Mouse (Mus musculus) heart, adult 8-10 months (tissue): ENCODE results near the gene Ahdc1. TPM values are rescaled to one million over a fixed set of nuclear protein-coding genes. Genes with fewer than 3 reads are reported as not detected.

Source experiments
- DNase-seq: peaks from one replicate; pipeline ENCODE4 v3.0.0; 2022; ENCODE audit warnings: low spot score
- total RNA-seq, 4 experiments: library from RNA; stranded (reverse); gene quantifications; 2 replicates each; pipeline ENCODE4 v1.2.4; 2022

Gene Ahdc1
- total RNA-seq, 4 experiments from 2014 or later: 37.5 to 52.5 (median 45.0) TPM

DNA sequence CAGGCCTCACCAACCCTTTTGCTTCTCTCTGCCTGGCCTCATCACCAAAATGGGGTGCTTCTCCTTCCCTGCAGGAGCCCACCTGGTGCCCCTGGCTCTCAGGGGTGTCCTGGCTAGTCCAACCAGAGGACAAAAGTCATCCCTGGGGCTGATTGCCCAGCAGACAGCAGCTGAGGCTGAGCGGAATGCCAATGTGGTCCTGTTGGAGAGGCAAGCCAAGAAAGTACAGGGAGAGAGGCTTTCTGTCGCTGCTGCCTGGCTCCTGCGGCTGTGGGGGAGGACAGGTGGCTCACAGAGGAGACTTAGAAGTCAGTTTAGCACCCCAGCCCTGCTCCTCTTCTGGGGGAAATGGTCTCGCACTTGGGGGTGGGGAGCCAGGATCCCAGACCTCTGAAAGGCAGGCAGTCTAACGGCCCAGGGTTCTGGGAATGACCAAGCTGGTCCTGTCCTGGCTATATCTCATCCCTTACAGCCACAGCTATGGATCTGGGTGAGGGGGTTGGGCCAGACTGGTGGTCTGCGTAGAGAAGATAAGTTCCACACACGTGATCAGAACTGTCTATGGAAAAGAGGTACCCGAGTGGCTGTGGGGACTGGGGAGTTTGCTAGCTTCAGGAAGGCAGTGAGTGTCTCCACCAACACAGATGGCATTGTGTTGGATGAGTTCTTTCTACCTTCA, 64.0 kb downstream of the Ahdc1 start:
- no peak for DNase-seq

DNA sequence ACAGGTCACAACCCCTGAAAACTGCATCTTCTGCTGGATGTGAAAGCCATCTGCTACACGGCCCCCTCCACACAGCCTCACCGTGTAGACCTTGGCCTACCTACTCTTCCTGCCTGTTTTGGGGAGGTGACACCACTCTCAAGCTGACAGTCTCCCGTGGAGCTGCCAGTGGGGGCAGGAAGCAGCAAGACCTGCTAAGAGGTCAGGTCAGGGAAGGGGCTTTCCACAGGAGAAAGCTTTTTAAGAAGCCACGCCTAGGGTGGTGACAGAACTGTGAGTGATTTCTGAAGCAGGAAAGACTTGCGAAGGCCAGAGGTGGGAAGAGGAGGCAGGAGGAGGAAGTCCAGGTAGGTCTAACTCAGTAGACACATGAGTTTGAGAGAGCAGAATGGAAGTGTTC, 67.9 kb downstream of the Ahdc1 start:
- no peak for DNase-seq

DNA sequence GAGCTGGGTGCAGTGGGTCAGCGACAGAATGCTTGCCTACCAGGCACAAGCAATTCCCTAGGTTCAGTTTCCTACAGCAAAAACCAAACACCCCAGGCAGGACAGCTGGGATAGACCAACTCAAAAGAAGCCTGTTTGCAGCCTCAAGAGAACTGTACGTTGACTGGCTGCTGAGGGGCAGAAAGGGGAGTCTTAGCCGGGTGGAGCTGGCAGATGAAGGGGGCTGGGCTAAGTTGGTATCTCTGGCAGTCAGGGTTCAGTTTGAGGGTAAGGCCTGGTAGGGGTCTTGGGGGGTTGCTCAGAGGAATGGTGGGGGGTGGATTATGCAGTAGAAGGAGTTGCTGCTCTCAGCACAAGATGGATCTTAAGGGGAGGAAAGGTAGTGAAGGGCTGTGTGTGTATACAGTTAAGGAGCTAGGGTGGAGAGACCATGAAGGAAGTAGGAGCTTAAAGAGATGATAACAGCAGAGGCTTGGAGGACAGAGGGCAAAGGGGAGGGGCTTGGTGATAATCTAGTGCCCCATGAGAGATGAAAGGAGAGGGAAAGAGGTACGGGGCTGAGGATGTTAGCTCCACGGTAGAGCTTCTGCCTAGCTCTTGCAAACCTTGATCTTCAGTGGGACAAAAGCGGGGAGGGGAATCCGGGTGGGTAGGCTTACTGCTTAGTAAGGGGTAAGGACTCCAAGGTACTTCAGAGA, 68.5 kb downstream of the Ahdc1 start:
- no peak for DNase-seq

DNA sequence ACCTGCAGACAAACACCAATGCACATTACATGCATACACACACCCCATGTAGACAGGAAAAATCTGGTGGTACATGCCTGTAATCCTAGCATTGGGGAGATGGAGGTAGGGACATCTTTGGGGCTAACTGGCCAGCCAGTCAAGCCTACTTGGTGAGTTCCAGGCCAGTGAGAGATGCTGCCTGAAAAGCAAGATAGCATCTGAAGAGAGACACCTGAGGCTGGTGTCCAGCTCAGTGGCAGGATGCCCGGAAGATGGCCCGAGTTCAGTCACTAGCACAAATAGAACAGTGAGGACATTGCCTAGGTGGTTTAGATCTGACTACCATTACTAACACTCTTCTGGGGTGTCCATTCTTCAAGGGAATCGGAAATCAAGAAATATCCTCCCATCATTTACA, 69.8 kb downstream of the Ahdc1 start:
- no peak for DNase-seq

DNA sequence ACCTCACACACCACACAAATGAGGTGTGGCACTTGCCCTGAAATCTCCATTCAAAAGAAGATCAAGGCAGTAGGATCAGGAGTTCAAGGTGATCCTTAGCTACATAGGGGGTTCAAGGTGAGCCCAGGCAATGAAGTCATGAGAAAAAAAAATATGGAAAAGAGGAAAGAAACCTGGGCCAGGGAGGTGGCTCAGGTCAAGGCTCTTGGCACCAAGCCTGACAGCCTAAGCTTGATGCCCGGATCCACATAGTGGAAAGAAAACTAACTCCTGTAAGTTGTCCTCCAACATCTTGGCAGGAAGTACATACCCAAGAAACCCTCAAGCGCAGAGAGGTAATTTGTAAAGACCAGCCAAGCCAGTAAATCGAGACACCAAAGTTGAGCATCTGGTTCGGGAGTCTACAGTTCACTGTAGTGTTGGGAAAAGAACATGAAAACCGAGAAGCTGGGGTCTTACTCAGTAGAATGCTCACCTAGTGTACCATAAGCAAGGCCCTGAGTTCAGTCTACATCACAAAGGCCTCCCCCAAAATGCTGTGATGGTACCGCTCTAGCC, 71.2 kb downstream of the Ahdc1 start:
- no peak for DNase-seq

DNA sequence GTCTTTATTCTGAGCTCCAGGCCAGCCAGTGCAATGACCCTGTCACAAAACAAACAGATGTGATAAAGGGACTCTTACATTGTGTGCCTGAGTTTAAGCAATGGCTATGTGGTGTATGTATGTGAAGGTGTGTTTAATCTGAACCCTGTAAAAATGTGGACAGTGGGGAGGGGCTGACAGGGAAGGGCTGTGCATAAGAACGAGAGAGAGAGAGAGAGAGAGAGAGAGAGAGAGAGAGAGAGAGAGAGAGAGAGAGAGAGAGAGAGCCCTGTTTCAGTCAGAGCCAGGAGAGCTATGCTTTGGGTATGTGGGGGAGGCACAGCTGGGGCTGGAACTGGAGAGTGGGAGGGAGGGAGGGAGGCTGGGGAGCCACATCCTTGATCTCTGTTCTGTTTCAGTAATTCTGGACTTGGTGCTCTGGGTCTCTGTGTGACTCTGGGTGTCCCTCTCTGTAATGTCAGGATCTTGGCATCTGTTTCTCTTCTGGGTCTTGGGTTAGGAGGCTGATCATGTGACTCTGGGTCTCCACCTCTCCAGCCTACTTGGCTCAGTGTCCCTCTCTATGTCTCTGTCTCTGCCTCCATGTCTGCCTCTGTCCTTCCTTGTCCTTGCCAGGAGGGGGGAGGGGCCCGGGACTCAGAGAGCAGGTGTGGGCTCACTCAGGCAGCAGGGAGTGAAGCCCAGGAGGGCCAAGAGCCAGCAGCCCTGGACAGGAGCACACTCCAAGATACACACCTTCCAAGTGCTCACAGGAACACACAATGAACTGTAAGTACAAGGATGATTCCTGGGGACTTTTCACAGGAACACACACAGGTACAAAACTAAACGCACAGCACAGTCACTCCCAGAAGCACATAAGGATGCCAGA, 73.2 kb downstream of the Ahdc1 start:
- peak; percentile 74 for DNase-seq

DNA sequence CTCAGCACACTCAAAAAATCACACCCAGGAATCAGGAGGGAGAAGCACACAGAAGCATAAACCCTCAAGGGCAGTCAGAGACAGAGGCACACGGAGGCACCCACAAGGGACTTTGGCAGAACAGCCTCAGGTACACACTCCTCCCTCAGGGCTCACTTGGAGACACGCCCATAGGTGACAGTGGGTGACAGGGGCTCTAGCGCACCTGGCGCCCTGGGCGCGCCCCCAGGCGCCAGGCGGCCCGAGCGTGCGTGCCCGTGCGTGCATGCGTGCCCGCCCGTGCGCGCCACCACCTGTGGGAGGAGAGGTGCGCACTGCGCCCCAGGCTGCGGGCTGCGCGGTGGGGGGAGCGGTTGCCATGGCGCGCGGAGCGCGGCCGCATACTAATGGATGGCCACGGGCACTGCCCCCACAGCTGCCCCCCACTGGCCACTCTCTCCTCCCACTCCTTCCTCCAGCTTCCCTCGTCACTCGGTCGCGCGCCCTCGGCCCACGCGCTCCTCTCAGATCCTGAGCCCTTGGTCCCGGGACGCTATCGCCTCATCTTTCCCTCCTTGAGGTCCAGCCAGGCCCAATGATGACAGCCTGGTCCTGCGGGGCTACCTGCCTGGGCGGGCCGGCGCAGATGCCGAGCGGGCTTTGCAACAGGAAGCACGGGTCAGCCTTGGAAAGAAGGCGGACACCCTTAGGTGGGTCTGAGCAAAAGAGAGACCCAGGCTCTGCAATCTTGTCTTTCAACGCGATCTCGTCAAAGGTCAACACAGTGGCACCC, 74.1 kb downstream of the Ahdc1 start:
- no peak for DNase-seq

DNA sequence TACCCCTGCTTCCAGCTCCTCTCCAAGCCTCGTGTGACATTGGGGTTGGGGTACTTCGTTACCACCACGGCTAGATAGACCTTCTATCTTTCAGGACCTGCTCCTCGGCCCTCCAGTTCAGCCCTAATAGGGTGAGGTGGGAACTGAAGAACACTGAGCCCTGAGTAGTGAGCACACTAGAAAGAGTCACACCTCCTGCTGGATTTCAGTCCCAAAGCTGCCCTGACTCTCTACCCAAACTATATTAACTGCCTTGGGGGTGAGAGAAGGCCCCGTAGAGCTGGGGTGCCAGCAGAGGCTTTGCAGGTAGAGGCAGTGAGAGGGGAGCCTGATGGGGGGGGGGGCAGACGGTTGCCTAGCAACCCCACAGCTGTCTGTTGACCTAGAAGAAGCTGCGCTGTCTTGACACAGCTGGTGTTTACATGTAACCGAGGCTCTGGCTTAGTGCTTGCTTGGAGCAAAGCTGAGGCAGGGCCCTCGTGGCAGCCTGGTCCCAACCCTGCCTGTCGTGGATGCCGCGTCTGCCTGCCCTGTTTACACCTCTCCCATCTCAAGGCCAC, 74.8 kb downstream of the Ahdc1 start:
- DNase-seq: no peak

DNA sequence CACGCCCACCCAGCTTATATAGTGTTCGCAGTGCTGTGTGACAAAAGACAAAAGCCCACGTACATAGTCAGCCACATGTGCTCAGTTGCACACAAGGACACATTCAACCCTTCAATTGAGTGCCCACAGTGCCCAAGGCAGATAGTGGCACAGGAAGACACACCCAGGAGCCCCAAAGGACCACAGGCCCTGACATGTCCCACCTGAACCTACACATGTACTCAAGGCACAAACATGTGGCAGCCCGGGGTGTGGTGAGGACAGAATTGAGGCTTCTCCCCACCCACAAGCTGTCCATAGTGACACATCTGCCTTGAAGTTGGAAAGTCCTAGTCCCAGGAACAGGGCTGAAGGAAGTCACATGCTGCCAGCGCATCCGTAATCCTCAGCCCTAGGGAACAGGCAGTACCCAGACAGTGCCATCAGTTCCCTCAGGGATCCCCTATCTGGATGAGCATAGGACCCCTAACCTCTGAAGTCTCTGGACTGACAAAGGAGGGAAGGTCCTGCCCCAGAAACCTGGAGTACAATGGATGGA, 76.2 kb downstream of the Ahdc1 start:
- no peak for DNase-seq

DNA sequence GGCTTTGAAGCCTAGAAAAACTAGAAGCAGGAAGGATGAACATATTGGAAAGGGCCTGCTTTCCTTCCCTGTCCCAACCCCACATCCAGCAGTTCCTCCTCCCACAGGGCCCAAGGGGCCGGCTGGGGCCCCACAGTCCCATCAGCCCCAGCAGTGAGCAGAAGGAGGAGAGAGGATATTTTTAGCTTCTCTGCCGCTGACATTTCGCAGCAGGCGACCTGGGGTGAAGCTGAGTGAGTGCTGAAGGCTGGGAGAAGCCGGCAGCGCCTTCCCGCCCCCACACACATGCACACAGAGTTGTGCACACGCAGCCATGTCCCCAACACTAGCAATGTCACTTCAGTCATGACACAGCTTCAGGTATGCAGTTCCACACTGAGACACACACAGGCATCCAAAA, 76.8 kb downstream of the Ahdc1 start:
- DNase-seq: peak; percentile 73

DNA sequence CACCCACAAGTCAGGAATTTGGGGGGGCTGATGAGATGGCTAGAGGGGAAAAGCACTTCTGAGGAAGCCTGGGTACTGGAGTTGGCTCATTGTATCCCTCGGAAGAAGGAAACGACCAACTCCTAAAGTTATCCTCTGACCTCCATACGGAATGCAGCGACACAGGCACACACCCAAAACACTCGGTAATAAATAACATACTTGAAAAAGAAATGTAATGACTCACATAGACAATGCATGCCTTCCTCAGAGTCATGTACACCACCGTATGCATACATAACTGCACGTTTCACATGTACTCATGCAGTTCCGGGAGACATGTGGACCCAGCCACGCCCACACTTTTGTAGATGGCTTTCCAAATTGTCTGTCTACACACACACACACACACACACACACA, 78.3 kb downstream of the Ahdc1 start:
- DNase-seq: no peak

DNA sequence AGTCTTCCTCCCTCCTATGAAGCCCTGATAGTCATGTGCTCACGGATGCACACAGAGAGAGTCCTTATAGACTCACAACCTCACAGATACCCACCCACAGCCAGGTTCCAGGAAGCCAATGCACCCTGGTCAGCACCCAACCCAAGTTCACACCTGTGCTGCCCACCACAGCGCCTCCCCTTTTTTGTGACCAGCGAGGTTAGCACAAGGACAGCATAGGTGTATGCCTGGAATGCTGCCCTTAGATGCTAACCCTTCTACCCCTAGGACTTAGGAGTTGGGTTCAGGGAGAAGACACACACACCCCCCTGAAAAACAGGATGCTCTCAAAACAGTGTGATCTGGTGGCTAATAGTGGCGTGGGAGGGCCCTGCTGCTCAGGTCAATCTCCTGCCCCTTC, 78.7 kb downstream of the Ahdc1 start:
- DNase-seq: no peak

DNA sequence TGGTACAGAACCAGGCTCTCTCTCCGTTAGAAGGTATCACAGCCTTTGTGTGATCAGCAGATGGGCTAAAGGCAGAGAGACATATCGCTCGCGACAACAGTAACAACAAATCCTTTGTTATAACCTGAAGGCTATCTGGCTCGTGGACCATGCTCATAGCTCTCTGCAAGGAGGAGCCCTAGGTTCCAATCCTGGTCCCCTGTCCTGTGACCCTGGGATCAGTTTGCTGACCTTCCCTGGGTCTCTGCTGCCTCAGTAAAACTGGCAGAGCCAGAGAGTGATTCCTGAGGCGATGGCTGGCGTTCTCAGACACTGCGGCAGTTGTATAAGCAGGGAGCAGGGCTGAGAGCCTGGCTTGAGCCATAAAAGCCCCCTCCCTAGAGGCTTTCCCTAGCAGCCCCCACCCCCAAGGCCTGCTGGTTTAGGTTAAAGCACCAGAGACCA, 79.2 kb downstream of the Ahdc1 start:
- DNase-seq: no peak

DNA sequence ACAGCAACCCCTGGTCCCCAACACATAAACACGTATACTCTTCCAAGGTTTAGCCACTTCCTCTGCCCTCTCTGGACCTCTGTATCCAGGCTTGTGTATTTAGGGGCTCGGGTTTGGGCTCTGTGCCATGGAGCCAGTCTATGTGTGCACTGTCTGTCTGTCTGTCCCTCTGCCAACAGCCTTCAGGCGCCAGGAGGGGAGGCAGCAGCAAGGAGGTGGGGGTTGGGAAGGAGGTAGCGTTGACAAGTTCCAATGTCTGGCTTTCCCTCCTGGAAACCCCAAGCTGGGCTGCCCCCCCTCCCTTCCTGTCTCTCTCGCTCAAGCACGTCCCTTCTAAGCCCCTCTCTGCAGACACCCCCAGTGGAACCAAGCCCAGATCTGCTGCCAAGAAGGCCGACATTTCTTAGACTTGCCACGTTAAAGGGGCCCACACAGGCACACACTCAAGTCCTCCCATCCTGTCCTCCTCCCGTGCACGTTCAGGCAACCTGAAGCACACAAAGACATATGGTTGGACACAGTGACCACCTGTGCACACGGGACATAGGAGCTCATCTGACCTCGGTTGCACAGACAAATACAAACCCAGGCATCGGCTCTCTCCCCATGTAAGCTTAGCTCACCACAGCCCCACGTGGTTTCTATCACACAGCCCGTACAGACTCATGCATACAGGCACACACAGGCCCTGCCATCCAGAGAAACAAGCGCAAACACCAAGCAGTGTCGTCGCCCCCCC, 79.8 kb downstream of the Ahdc1 start:
- DNase-seq: no peak

DNA sequence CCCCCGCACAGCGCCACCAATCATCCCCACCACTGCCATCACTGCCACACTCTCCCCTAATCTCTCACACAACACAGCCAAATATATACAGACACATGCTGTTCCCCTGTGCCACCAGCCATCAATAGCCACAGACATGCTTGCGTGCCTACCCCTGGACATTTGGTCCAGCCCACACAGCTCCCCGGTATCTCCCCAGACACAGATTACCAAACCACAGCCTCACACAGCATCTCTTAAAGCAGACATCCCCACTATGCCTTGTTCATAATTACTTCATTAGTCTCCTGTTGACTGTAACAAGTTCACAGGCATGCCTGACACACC, 80.4 kb downstream of the Ahdc1 start:
- no peak for DNase-seq

DNA sequence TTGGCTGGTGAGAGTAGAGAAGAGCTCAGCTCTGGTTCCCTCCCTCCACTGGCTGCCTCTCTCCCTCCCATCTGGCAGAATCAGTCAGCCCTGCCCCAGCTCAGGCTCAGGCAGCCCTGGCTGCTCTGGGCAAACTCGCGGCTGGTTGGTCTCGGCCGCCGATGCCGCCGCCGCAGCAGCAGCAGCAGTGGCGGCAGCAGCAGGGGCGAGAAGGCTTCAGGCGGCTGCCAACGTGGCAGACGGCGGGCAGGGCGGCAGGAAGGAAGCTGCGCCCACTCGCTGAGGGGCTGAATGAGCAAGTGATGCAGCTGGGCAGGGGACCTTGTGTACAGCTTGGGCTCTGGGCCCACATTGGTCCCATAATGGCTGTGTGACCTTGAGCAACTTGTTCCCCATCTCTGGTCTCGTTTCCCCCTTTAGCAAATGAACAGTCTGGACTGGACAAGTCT, 81.4 kb downstream of the Ahdc1 start:
- DNase-seq: no peak

DNA sequence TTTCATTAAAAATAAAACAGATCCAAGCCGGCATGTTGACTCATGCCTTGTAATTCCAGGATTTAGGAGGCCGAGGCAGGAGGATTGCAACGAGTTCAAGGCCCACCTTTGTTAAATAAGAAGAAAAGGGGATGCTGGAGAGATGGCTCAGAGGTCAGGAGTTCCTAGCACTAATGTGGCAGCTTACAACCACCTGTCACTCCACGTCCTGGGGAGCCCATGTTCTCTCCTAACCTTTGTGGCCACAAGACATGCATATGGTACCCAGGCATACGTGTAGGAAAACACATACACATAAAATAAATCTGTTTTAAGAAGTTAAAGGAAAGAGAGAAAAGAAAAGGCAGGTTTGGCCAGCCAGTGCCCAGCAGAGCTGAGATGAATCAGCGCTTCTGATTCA, 82.0 kb downstream of the Ahdc1 start:
- DNase-seq: no peak

DNA sequence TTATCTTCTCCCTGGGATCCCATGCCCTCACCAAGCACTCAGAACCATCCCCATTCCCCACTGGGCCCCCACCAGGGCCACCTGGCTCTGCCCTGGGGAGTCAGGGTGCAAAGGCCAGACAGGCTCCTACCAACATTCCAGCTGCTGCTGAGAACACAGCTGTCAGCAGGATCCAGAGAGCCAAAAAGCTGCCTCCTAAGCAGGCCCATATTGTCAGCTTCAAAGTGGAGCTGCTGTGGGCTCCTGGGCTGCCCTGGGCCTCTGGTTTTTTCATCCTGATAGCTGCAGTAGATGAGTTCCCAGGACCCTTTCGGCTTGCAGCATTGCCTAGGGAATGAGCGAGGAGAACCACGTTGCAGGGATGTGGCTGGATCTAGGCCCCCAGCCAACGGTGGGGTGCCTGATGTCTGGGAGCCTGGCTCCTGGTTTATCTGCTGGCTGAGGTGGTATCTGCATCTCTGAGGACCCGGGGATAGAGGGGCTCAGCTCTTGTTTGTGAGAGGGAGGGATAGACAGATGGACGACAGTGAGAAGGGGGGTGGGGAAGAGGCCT, 82.5 kb downstream of the Ahdc1 start:
- DNase-seq: no peak

DNA sequence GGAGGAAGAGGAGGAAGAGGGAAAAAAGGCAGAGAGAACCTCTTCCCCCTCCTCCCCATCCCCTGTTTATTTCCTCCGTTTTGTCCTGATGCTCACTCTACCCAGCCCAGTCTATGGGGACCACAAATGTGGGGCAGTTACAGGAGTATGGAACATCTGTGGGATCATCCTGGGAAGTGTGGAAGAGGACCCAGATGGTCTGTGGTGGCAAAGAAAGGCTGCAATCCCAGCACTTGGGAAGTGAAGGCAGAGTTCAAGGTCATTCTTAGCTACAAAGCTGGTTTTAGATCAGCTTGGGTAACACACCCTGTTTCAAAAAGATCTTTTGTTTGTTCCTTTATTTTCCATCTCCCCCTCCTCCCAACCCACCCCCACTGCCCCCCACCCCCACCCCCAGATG, 83.2 kb downstream of the Ahdc1 start:
- no peak for DNase-seq
